Mouse (Mus musculus): ENCODE measurements around the gene 2010111I01Rik.

- no peak for TF ChIP-seq CEBPB (IDR thresholded peaks at IDR 0.05; ENCODE audit: insufficient read depth, poor library complexity, severe bottlenecking)
- no peak for TF ChIP-seq MAX (IDR thresholded peaks at IDR 0.05; ENCODE audit: low read depth)
- TF ChIP-seq USF1 (IDR thresholded peaks at IDR 0.05; ENCODE audit: low read depth): no peak
- TF ChIP-seq MYOD1 (IDR thresholded peaks at IDR 0.05; ENCODE audit: control insufficient read depth in 1 of 3, insufficient read length in 2 of 3, low read depth in 2 of 3): no peak
Observed at GRCm38 (mm10) chr13:63240835-63241234, 276.1 kb downstream of the 2010111I01Rik start.
